Mouse (Mus musculus): ENCODE data around the gene Ptprg.

DNA sequence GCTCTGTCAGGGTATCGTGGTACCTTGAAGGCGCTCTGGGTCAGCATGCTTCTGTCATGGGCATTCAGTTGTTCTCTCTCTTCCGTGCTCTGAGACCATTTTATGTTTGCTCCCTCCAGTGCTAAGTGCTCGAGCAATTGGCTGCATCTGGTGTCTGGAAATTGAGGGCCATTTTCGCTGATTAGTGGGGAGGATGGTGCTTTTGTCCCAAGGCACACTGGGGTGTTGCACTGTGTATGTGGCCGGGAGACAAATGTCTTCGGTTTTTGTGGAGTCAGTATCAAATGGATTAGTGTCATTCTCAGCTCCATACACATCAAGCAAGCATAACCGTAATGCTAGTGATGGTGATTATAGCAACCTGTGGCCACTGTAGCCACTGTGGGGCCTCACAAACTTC lies 271.6 kb downstream of the Ptprg start:
- TF ChIP-seq POLR2A (IDR thresholded peaks at IDR 0.05; ENCODE audit: low read depth, low read length) (no peak), CTCF (IDR thresholded peaks at IDR 0.05; ENCODE audit: borderline replicate concordance, insufficient read depth, low read length) (no peak)

All from embryonic fibroblast, embryonic 13.5 days (primary cell).